Mouse (Mus musculus) embryonic facial prominence, embryonic 11.5 days (tissue): ENCODE measurements at regions not wholly inside any gene's neighbourhood (a gene's known extent, or its start where the extent isn't known, plus 50 kb on each side); places are given as distances from the start of the nearest gene placed in this dataset.
A peak's percentile ranks its signal among the peaks of the same experiment; 100 is the strongest.

Experiments
- ATAC-seq: fragments of 200-750 bp; cut with Nextera tagmentation; replicated peaks from 2 replicates; pipeline ENCODE4 v1.8.0; 2017; ENCODE audit warnings: low read depth; ENCODE audit not compliant: insufficient number of reproducible peaks, low FRiP score, low TSS enrichment
- DNase-seq: peaks from one replicate; pipeline ENCODE4 v3.0.0-alpha.2; 2015; ENCODE audit warnings: low spot score
- H3K27ac ChIP-seq: fragments of 300-500 bp; sonication (generic); replicated peaks from 2 replicates; pipeline ENCODE4 v1.5.1; 2014; ENCODE audit warnings: mild to moderate bottlenecking, low read depth, low read length, control low read depth
- H3K27me3 ChIP-seq: fragments of 300-500 bp; sonication (generic); 2 replicates; pipeline ENCODE4 v1.6.1; 2014; ENCODE audit warnings: mild to moderate bottlenecking, low read length, moderate library complexity, mixed read lengths; ENCODE audit not compliant: control insufficient read depth, insufficient read depth
- H3K36me3 ChIP-seq: fragments of 300-500 bp; sonication (generic); replicated peaks from 2 replicates; pipeline ENCODE4 v1.6.1; 2014; ENCODE audit warnings: low read depth, mild to moderate bottlenecking, low read length, moderate library complexity, mixed read lengths; ENCODE audit not compliant: control insufficient read depth, insufficient read depth
- H3K4me1 ChIP-seq: fragments of 300-500 bp; sonication (generic); 2 replicates; pipeline ENCODE4 v1.6.1; 2014; ENCODE audit warnings: low read length, mixed read lengths; ENCODE audit not compliant: control insufficient read depth, insufficient read depth
- H3K4me2 ChIP-seq: fragments of 300-500 bp; sonication (generic); 2 replicates; pipeline ENCODE4 v1.6.1; 2014; ENCODE audit warnings: low read depth, mild to moderate bottlenecking, control low read depth, low read length, moderate library complexity
- H3K4me3 ChIP-seq: fragments of 300-500 bp; sonication (generic); 2 replicates; pipeline ENCODE4 v1.5.1; 2014; ENCODE audit warnings: low read depth, low read length, control low read depth
- H3K9ac ChIP-seq: fragments of 300-500 bp; sonication (generic); replicated peaks from 2 replicates; pipeline ENCODE4 v1.6.1; 2014; ENCODE audit warnings: mild to moderate bottlenecking, control low read depth, low read length
- H3K9me3 ChIP-seq: fragments of 300-500 bp; sonication (generic); replicated peaks from 2 replicates; pipeline ENCODE4 v1.6.1; 2016; ENCODE audit warnings: mild to moderate bottlenecking, low read length, inconsistent platforms, mixed read lengths; ENCODE audit not compliant: control insufficient read depth
- WGBS: fragments of 180-500 bp; shearing (Covaris S2); extraction: QIAGEN DNeasy Blood & Tissue Kit; methylation state at CpG from one replicate; pipeline ENCODE4 v1.1.7; 2014; 5-methylcytosine and 5-hydroxymethylcytosine counted together

GRCm38 (mm10) chr13:113736468-113736867 is 57.8 kb upstream of the Arl15 start:
- no peaks in the 10 kb centered on the region for H3K36me3 ChIP-seq
- no peaks in the 10 kb centered on the region for H3K27me3 ChIP-seq
- H3K27ac ChIP-seq = no peak overlapping the region
- H3K9ac ChIP-seq = no peak overlapping the region
- no peaks in the 10 kb centered on the region for H3K4me1 ChIP-seq
- WGBS = 68% methylated on average over 13 of the region's 13 CpGs
- DNase-seq (no peak), ATAC-seq (no peak)
- H3K4me2 ChIP-seq = no peak overlapping the region
- H3K4me3 ChIP-seq = no peak overlapping the region
- no peaks in the 10 kb centered on the region for H3K9me3 ChIP-seq

GRCm38 (mm10) chr13:113735611-113736285 is 58.6 kb upstream of the Arl15 start:
- Histone ChIP-seq H3K9ac (no peak overlapping the region), H3K27ac (no peak overlapping the region), H3K9me3 (no peaks in the 10 kb centered on the region), H3K4me2 (no peak overlapping the region), H3K4me3 (no peak overlapping the region), H3K4me1 (no peaks in the 10 kb centered on the region; the same call in 1 of the 2 replicates), H3K36me3 (no peaks in the 10 kb centered on the region), H3K27me3 (no peaks in the 10 kb centered on the region)
- no peak for ATAC-seq
- no peak for DNase-seq
- WGBS = 43% methylated on average over 18 of the region's 18 CpGs

- Histone ChIP-seq H3K27ac (no peak overlapping the region), H3K4me3 (no peak overlapping the region), H3K9ac (no peak overlapping the region), H3K4me1 (no peaks in the 10 kb centered on the region; the same call in 1 of the 2 replicates), H3K27me3 (no peaks in the 10 kb centered on the region), H3K4me2 (no peak overlapping the region), H3K36me3 (no peaks in the 10 kb centered on the region), H3K9me3 (no peaks in the 10 kb centered on the region)
- DNase-seq (peak; percentile 62), ATAC-seq (peak; percentile 79)
- WGBS = 24% methylated on average over 5 of the region's 5 CpGs
Observed at GRCm38 (mm10) chr13:113734134-113734794, 60.0 kb upstream of the Arl15 start.

- no peaks in the 10 kb centered on the region; the same call in 1 of the 2 replicates for H3K4me1 ChIP-seq
- no peak overlapping the region for H3K27ac ChIP-seq
- no peak for ATAC-seq
- H3K4me3 ChIP-seq = no peak overlapping the region
- no peak overlapping the region for H3K9ac ChIP-seq
- no peaks in the 10 kb centered on the region for H3K9me3 ChIP-seq
- H3K36me3 ChIP-seq = no peaks in the 10 kb centered on the region
- no peak overlapping the region for H3K4me2 ChIP-seq
- DNase-seq = no peak
- no peaks in the 10 kb centered on the region for H3K27me3 ChIP-seq
- 70% methylated on average over 2 of the region's 2 CpGs for WGBS
Observed at GRCm38 (mm10) chr13:113733734-113734133, 60.6 kb upstream of the Arl15 start.

GRCm38 (mm10) chr13:113730776-113731400 is 63.4 kb upstream of the Arl15 start:
- Histone ChIP-seq H3K9me3 (no peaks in the 10 kb centered on the region), H3K27me3 (no peaks in the 10 kb centered on the region), H3K27ac (no peak overlapping the region), H3K4me1 (no peaks in the 10 kb centered on the region; the same call in 1 of the 2 replicates), H3K9ac (no peak overlapping the region), H3K4me3 (no peak overlapping the region), H3K4me2 (no peak overlapping the region), H3K36me3 (no peaks in the 10 kb centered on the region)
- no peak for ATAC-seq
- WGBS = 30% methylated on average over 8 of the region's 8 CpGs
- no peak for DNase-seq

- no peaks in the 10 kb centered on the region; the same call in 1 of the 2 replicates for H3K4me1 ChIP-seq
- H3K27me3 ChIP-seq = no peaks in the 10 kb centered on the region
- DNase-seq (no peak), ATAC-seq (no peak)
- no peak overlapping the region for H3K4me2 ChIP-seq
- 83% methylated on average over 6 of the region's 6 CpGs for WGBS
- no peak overlapping the region for H3K27ac ChIP-seq
- H3K9ac ChIP-seq = no peak overlapping the region
- H3K36me3 ChIP-seq = no peaks in the 10 kb centered on the region
- H3K9me3 ChIP-seq = no peaks in the 10 kb centered on the region
- no peak overlapping the region for H3K4me3 ChIP-seq
Observed at GRCm38 (mm10) chr13:113730062-113730775, 64.1 kb upstream of the Arl15 start.

- H3K9me3 ChIP-seq = no peaks in the 10 kb centered on the region
- ATAC-seq (no peak), DNase-seq (no peak)
- no peak overlapping the region for H3K9ac ChIP-seq
- H3K4me3 ChIP-seq = no peak overlapping the region
- H3K36me3 ChIP-seq = no peaks in the 10 kb centered on the region
- no peak overlapping the region for H3K4me2 ChIP-seq
- WGBS = 80% methylated on average over 1 of the region's 1 CpGs
- H3K27ac ChIP-seq = no peak overlapping the region
- H3K4me1 ChIP-seq = no peaks in the 10 kb centered on the region; the same call in 1 of the 2 replicates
- no peaks in the 10 kb centered on the region for H3K27me3 ChIP-seq
Observed at GRCm38 (mm10) chr13:113729574-113729973, 64.7 kb upstream of the Arl15 start.
